Mouse (Mus musculus): Measurements from ENCODE around the gene Lmf2. TPM values are rescaled to one million over a fixed set of nuclear protein-coding genes. Genes with fewer than 3 reads are reported as not detected.

Gene Lmf2
- polyA plus RNA-seq, 2 experiments, result 12.3 to 17.2 TPM

DNA sequence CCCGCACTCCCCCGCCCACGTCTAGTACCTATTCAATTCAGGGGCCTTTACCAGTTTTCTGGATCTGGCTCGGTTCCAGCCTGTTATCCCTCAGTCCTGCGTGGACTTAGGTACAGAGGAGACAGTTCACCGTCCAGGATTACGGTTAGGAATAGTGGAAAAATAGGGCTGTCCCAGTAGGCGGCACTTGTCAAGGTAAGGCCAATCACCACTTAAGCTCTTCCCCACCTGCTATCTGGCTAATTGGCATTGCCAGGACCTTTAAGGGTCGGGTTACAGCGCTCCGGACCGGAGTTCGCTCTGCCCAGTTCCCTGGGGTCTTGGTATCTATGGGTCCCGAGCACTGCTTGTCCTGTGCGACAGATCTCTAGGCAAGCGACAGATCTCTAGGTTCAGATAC is 21.5 kb upstream of the Lmf2 start, which contains the start of gene Tymp:
Gene Tymp, minus strand, starts transcription at position 83 of the 400 bp plus-strand sequence.
- Histone ChIP-seq H3K27me3 (ENCODE audit: control insufficient read depth, insufficient read depth, low read length) (peaks cover 31% of the 10 kb centered on the region), H3K4me3 (ENCODE audit: insufficient read depth in 1 of 2, low read depth in 2 of 2, low read length in 2 of 2) (no peak within 1 kb of the TSS), H3K9ac (replicated peaks) (no peak within 1 kb of the TSS), H3K9me3 (ENCODE audit: control insufficient read depth, low read length) (no peaks in the 10 kb centered on the region), H3K27ac (no peak within 1 kb of the TSS), H3K4me2 (ENCODE audit: low read depth) (no peak within 1 kb of the TSS; the same call in 1 of the 2 replicates), H3K4me1 (replicated peaks; ENCODE audit: control insufficient read depth in 2 of 2, insufficient read depth in 2 of 2, low read length in 1 of 2) (peaks cover 0 to 4% of the 10 kb centered on the region in 2 experiments; a peak in 1 of 4 replicates), H3K36me3 (replicated peaks; ENCODE audit: control insufficient read depth, insufficient read depth, low read depth) (peaks cover 6% of the 10 kb centered on the region)
- WGBS (ENCODE audit: insufficient replicate concordance), result 41% methylated on average over 16 of the region's 16 CpGs
- TF ChIP-seq CTCF (IDR thresholded peaks at IDR 0.05; ENCODE audit: low read depth), result no peak
- TF ChIP-seq EP300 (IDR thresholded peaks at IDR 0.05; ENCODE audit: low read depth), result no peak
- DNase-seq (ENCODE audit: low read depth in 3 of 3, low spot score in 3 of 3), result no peak
- no peak for ATAC-seq (ENCODE audit: insufficient read depth)

DNA sequence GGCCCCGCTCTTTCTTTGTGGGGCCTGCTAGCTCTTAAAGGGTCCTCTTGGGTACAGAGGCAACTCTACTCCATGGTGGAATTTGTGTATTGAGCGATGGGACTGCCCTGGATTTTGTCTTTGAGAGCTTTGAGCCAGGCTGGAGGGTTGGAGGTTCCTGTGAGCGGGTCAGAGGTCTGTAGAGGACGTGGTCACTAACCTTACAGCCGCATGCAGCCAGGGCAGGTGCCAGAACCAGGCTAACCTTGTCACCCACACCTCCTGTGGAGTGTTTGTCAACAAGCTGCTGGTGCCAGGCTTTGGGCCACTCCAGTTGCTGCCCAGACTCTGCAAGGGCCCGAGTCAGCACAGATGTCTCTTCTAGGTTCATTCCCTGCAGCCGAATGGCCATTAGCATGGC is 20.6 kb upstream of the Lmf2 start:
- ATAC-seq (ENCODE audit: insufficient read depth), result no peak

DNA sequence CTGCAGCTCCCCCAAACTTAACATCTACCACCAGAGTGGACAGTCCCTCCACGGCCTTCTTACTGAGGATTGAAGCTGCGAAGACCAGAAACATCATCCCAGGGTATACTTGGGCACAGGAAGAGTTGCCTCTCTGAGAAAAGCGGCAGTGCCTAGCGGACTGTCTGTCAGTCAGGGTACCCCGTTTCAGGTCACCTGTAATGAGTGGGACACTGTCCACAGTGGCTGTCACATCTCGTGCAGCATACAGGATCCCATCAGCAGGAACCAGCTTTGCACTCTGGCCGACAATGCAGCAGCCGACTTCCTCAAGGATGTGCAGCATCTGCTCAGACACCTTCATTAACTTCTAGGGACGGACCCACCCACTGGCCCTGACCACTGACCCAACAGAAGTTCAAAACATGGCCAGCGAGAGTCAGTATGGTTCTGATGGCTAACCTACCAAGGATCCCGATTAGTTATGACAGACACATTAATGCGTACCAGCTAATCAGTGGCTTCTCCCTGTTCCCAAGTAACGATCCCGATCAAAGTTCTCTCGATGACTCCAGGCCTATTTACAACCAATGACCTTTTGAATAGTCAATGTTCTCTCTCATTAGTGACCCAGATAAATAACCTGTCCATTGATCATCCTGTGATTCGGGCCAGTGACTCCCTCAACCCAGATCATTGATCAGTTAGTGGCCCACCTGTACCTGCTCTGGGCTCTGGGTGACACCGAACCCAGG is 19.5 kb upstream of the Lmf2 start:
- H3K9ac ChIP-seq (replicated peaks), result no peak overlapping the region
- H3K4me1 ChIP-seq (replicated peaks; ENCODE audit: control insufficient read depth in 2 of 2, insufficient read depth in 2 of 2, low read length in 1 of 2), result peaks cover 0 to 4% of the 10 kb centered on the region in 2 experiments; a peak in 1 of 4 replicates
- peaks cover 31% of the 10 kb centered on the region for H3K27me3 ChIP-seq (ENCODE audit: control insufficient read depth, insufficient read depth, low read length)
- H3K9me3 ChIP-seq (ENCODE audit: control insufficient read depth, low read length), result no peaks in the 10 kb centered on the region
- H3K4me2 ChIP-seq (ENCODE audit: low read depth), result peak overlapping the region; percentile 75; the same call in 1 of the 2 replicates
- no peak overlapping the region for H3K4me3 ChIP-seq (ENCODE audit: insufficient read depth in 1 of 2, low read depth in 2 of 2, low read length in 2 of 2)
- DNase-seq (ENCODE audit: low read depth in 3 of 3, low spot score in 3 of 3) (no peak), ATAC-seq (ENCODE audit: insufficient read depth) (no peak)
- TF ChIP-seq EP300 (IDR thresholded peaks at IDR 0.05; ENCODE audit: low read depth) (no peak), CTCF (IDR thresholded peaks at IDR 0.05; ENCODE audit: low read depth) (no peak)
- H3K36me3 ChIP-seq (replicated peaks; ENCODE audit: control insufficient read depth, insufficient read depth, low read depth), result peaks cover 26% of the 10 kb centered on the region
- no peak overlapping the region for H3K27ac ChIP-seq
- 82% methylated on average over 17 of the region's 17 CpGs for WGBS (ENCODE audit: insufficient replicate concordance)

More for the DNA sequence above, 20.6 kb upstream of the Lmf2 start:
- Histone ChIP-seq H3K9me3 (ENCODE audit: control insufficient read depth, low read length) (no peaks in the 10 kb centered on the region), H3K27ac (no peak overlapping the region), H3K27me3 (ENCODE audit: control insufficient read depth, insufficient read depth, low read length) (peaks cover 31% of the 10 kb centered on the region), H3K4me1 (replicated peaks; ENCODE audit: control insufficient read depth in 2 of 2, insufficient read depth in 2 of 2, low read length in 1 of 2) (peaks cover 0 to 4% of the 10 kb centered on the region in 2 experiments; a peak in 1 of 4 replicates), H3K36me3 (replicated peaks; ENCODE audit: control insufficient read depth, insufficient read depth, low read depth) (peaks cover 16% of the 10 kb centered on the region), H3K4me2 (ENCODE audit: low read depth) (no peak overlapping the region), H3K4me3 (ENCODE audit: insufficient read depth in 1 of 2, low read depth in 2 of 2, low read length in 2 of 2) (no peak overlapping the region), H3K9ac (replicated peaks) (no peak overlapping the region)
- 71% methylated on average over 7 of the region's 7 CpGs for WGBS (ENCODE audit: insufficient replicate concordance)
- DNase-seq (ENCODE audit: low read depth in 3 of 3, low spot score in 3 of 3), result no peak
- TF ChIP-seq EP300 (IDR thresholded peaks at IDR 0.05; ENCODE audit: low read depth) (no peak), CTCF (IDR thresholded peaks at IDR 0.05; ENCODE audit: low read depth) (no peak)

DNA sequence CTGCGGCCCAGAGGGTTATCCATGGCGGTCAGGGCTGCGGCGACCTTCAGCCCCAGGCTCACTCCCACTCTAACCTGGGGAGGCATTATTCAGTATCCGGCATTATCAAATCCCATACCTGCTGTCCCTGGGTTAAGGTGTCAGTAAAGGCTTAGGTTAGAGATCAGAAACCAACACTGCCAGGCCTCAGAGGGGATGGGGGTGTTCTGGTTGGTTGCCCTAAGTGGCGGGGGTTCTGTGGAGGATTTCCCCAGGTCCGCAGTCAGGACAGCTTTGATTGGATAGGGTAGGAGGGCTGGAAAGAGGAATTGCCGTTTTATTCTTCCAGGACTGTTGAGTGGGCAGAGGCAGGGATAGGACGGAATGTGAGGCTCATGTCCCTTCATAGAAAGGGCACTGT is 18.9 kb upstream of the Lmf2 start:
- WGBS (ENCODE audit: insufficient replicate concordance), result 52% methylated on average over 9 of the region's 9 CpGs
- DNase-seq (ENCODE audit: low read depth in 3 of 3, low spot score in 3 of 3) (no peak), ATAC-seq (ENCODE audit: insufficient read depth) (no peak)
- Histone ChIP-seq H3K9ac (replicated peaks) (peak overlapping the region; percentile 85), H3K4me3 (ENCODE audit: insufficient read depth in 1 of 2, low read depth in 2 of 2, low read length in 2 of 2) (peak overlapping the region; percentile 69 to 82), H3K9me3 (ENCODE audit: control insufficient read depth, low read length) (no peaks in the 10 kb centered on the region), H3K27ac (no peak overlapping the region), H3K4me1 (replicated peaks; ENCODE audit: control insufficient read depth in 2 of 2, insufficient read depth in 2 of 2, low read length in 1 of 2) (peaks cover 0 to 4% of the 10 kb centered on the region in 2 experiments; a peak in 1 of 4 replicates), H3K27me3 (ENCODE audit: control insufficient read depth, insufficient read depth, low read length) (peaks cover 28% of the 10 kb centered on the region), H3K4me2 (ENCODE audit: low read depth) (peak overlapping the region; percentile 75), H3K36me3 (replicated peaks; ENCODE audit: control insufficient read depth, insufficient read depth, low read depth) (peaks cover 33% of the 10 kb centered on the region)
- TF ChIP-seq EP300 (IDR thresholded peaks at IDR 0.05; ENCODE audit: low read depth), result no peak
- TF ChIP-seq CTCF (IDR thresholded peaks at IDR 0.05; ENCODE audit: low read depth), result no peak

DNA sequence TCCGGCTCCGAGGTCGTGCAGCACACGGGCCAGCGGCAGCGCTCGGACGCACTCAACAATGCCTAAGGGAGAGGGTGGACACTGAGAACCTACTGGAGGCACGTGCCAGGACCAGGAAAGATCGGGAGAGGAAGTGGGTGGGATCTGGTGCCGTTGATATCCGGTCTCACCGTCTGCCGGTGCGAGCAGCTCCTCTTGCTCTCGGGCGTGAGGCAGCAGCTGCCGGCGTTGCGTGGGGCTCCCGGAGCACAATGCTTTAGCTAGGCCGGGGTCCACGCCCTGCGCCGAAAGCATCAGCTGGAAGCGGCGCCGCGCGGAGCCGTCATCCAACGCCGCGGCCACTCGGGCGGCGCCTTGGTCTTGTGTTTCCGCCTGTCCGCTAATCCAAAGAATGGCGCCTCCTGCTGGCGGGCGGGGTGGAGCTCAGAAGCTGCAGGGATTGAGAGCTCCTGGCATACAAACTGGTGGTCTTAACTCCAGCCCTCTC is 18.3 kb upstream of the Lmf2 start, which contains the start of gene Sco2:
Gene Sco2, minus strand, starts transcription at position 85 of the 487 bp plus-strand sequence.
- Histone ChIP-seq H3K4me3 (ENCODE audit: insufficient read depth in 1 of 2, low read depth in 2 of 2, low read length in 2 of 2) (peak within 1 kb of the TSS; percentile 69 to 82), H3K4me2 (ENCODE audit: low read depth) (peak within 1 kb of the TSS; percentile 75), H3K27me3 (ENCODE audit: control insufficient read depth, insufficient read depth, low read length) (peaks cover 23% of the 10 kb centered on the region), H3K9ac (replicated peaks) (peak within 1 kb of the TSS; percentile 85), H3K4me1 (replicated peaks; ENCODE audit: control insufficient read depth in 2 of 2, insufficient read depth in 2 of 2, low read length in 1 of 2) (peaks cover 0 to 4% of the 10 kb centered on the region in 2 experiments; a peak in 1 of 4 replicates), H3K9me3 (ENCODE audit: control insufficient read depth, low read length) (no peaks in the 10 kb centered on the region), H3K27ac (peak within 1 kb of the TSS; percentile 35), H3K36me3 (replicated peaks; ENCODE audit: control insufficient read depth, insufficient read depth, low read depth) (peaks cover 38% of the 10 kb centered on the region)
- no peak for TF ChIP-seq EP300 (IDR thresholded peaks at IDR 0.05; ENCODE audit: low read depth)
- peak; percentile 92 for TF ChIP-seq CTCF (IDR thresholded peaks at IDR 0.05; ENCODE audit: low read depth)
- 1% methylated on average over 42 of the region's 42 CpGs for WGBS (ENCODE audit: insufficient replicate concordance)
- ATAC-seq (ENCODE audit: insufficient read depth) (peak; percentile 73), DNase-seq (ENCODE audit: low read depth in 3 of 3, low spot score in 3 of 3) (peak; percentile 72 to 81 (median 74))

Measured in liver, embryonic 14.5 days (tissue).